Mouse (Mus musculus): ENCODE results near the gene Slc22a2.
"Not testable (repeated sequence)": the region's sequence is repeated elsewhere in the genome, so short reads cannot be mapped to it uniquely, and the experiment has no call there.

GRCm38 (mm10) chr17:12564481-12565000 lies 19.4 kb upstream of the Slc22a2 start:
- TF ChIP-seq TAL1, GATA1 (IDR thresholded peaks at IDR 0.05; ENCODE audit: low read length): not testable (repeated sequence)

Measured in erythroblast, embryonic 14.5 days (primary cell).